In the genomic region with DNA sequence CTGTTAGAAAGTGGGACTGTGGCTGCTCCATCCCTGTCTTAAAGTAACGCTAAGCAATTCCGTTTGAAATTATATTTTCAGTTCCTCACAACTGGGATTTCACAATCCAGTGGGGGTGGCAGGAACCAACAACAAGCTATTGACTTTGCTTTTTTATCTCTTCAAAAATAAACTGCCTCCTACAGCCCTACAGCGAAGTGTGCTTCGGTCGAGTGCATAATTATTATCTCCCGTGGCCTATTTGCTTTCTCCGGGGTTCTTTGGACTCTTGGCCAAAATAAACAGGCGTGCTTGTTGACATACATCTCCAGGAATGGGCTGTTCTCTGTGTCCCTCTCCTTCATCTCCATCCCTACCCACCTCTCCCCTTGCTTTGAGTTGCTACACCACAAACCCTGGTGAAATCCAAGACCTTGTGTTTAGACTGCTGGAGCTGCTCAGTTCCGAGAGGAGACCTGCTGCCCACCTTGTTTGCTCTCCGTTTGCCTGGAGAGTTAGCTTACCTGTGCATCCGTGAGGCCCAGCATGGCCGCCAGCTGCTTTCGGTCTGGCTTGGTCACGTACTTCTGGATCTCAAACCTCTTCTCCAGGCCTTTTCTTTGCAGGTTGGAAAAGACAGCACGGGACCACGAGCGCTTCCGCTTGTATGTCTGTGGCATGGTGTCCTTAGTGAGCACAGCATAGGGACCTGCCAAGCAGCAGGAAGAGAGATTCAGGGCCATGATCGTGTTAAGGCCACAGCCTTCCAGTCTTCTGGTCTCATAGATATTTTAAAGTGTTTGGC, we compare ENCODE assay signal across 8 mouse cellular contexts. TPM values are rescaled to one million over a fixed set of nuclear protein-coding genes. Genes with fewer than 3 reads are reported as not detected.
DNase-seq lines count a peak whose midpoint lies in the region; ATAC-seq lines count a peak whose summit lies in the region.

No protein-coding gene starts in this region.

- no peaks in the 10 kb centered on the region for H3K36me3 ChIP-seq in heart, embryonic 11.5 days (ENCODE audit: control insufficient read depth, insufficient read depth, low read length)
- H3K36me3 ChIP-seq in liver, embryonic 13.5 days: peaks cover 6% of the 10 kb centered on the region; the same call in 1 of the 2 replicates
- no peaks in the 10 kb centered on the region for H3K36me3 ChIP-seq in neural tube, embryonic 15.5 days

- H3K4me3 ChIP-seq in heart, embryonic 11.5 days (ENCODE audit: low read depth, low read length): peak overlapping the region; percentile 0; the same call in 1 of the 2 replicates
- peak overlapping the region; percentile 71 for H3K4me3 ChIP-seq in liver, embryonic 13.5 days (replicated peaks)
- 0 out of 2 replicates have a peak overlapping the region, but pooled peaks have one; percentile 17 for H3K4me3 ChIP-seq in neural tube, embryonic 15.5 days (replicated peaks)

- peaks cover 5% of the 10 kb centered on the region; the same call in 1 of the 2 replicates for H3K4me1 ChIP-seq in heart, embryonic 11.5 days (ENCODE audit: control insufficient read depth, insufficient read depth, low read length)
- peaks cover 37% of the 10 kb centered on the region for H3K4me1 ChIP-seq in liver, embryonic 13.5 days (replicated peaks)
- peaks cover 27% of the 10 kb centered on the region for H3K4me1 ChIP-seq in neural tube, embryonic 15.5 days

- no peak overlapping the region for H3K9ac ChIP-seq in heart, embryonic 11.5 days (ENCODE audit: low read depth, low read length)
- peak overlapping the region; percentile 77 for H3K9ac ChIP-seq in liver, embryonic 13.5 days
- no peak overlapping the region for H3K9ac ChIP-seq in neural tube, embryonic 15.5 days (replicated peaks)

- H3K4me2 ChIP-seq in heart, embryonic 11.5 days: peak overlapping the region; percentile 6; the same call in 1 of the 2 replicates
- H3K4me2 ChIP-seq in liver, embryonic 13.5 days: peak overlapping the region; percentile 94
- H3K4me2 ChIP-seq in neural tube, embryonic 15.5 days: peak overlapping the region; percentile 5

- peaks cover 83% of the 10 kb centered on the region for H3K27me3 ChIP-seq in heart, embryonic 11.5 days (ENCODE audit: control insufficient read depth, insufficient read depth, low read length)
- peaks cover 100% of the 10 kb centered on the region for H3K27me3 ChIP-seq in liver, embryonic 13.5 days
- H3K27me3 ChIP-seq in neural tube, embryonic 15.5 days (replicated peaks): peaks cover 87% of the 10 kb centered on the region

- DNase-seq in lung, adult 18-20 months: peak; percentile 26 to 38
- DNase-seq in lung, postnatal 4 days: no peak
- DNase-seq in liver, embryonic 13.5 days: no peak
- no peak for DNase-seq in right cerebral cortex, postnatal 25 days
- no peak for DNase-seq in adrenal gland, adult 8-10 months
- DNase-seq in ovary, postnatal 36 days (ENCODE audit: low spot score): no peak

- no peak for ATAC-seq in heart, embryonic 11.5 days (replicated peaks; ENCODE audit: insufficient number of reproducible peaks, low FRiP score, low TSS enrichment)
- no peak for ATAC-seq in liver, embryonic 13.5 days (ENCODE audit: low read depth)
- ATAC-seq in neural tube, embryonic 15.5 days (ENCODE audit: low FRiP score): no peak

- no peaks in the 10 kb centered on the region for H3K9me3 ChIP-seq in heart, embryonic 11.5 days (replicated peaks; ENCODE audit: control insufficient read depth, low read length)
- H3K9me3 ChIP-seq in liver, embryonic 13.5 days (replicated peaks): no peaks in the 10 kb centered on the region
- no peaks in the 10 kb centered on the region for H3K9me3 ChIP-seq in neural tube, embryonic 15.5 days (replicated peaks)

- 9% methylated on average over 19 of the region's 19 CpGs for WGBS in heart, embryonic 11.5 days (ENCODE audit: insufficient replicate concordance)
- 33% methylated on average over 19 of the region's 19 CpGs for WGBS in liver, embryonic 13.5 days (ENCODE audit: insufficient replicate concordance)
- 1% methylated on average over 19 of the region's 19 CpGs for WGBS in neural tube, embryonic 15.5 days

- H3K27ac ChIP-seq in heart, embryonic 11.5 days (ENCODE audit: low read depth, low read length): no peak overlapping the region
- peak overlapping the region; percentile 63; the same call in 1 of the 2 replicates for H3K27ac ChIP-seq in liver, embryonic 13.5 days
- H3K27ac ChIP-seq in neural tube, embryonic 15.5 days (replicated peaks): no peak overlapping the region

RNA-seq across cellular contexts. Expression of a gene that starts 2.9 kb away (rescaled TPM):
- 5.0 and 7.0 TPM in 2 replicates for polyA plus RNA-seq in heart, embryonic 11.5 days (2014; fragmentation: Nextera tagmentation; extraction: Ambion mirVana)
- polyA plus RNA-seq in liver, embryonic 13.5 days (2015; fragmentation: Nextera tagmentation; extraction: Ambion mirVana): 8.8 and 9.9 TPM in 2 replicates
- 2.6 and 7.9 TPM in 2 replicates for polyA plus RNA-seq in neural tube, embryonic 15.5 days (2015; fragmentation: Nextera tagmentation; extraction: Ambion mirVana)
- total RNA-seq in adrenal gland, adult 8-10 months (2022): 10 to 100 TPM; 10.0 to 16.0 (median 12.7) TPM

Comparison
In these comparisons a context has a peak if more than half of its experiments do, and no peak if none do; other contexts are left out.
1. DNase-seq: peak in lung, adult 18-20 months (2 of 2); none in lung, postnatal 4 days (0 of 2), liver, embryonic 13.5 days (single experiment), right cerebral cortex, postnatal 25 days (single experiment), adrenal gland, adult 8-10 months (single experiment) and ovary, postnatal 36 days (single experiment).
2. H3K4me2 ChIP-seq: peak in every context shown above with its lines; median percentile 94 in liver, embryonic 13.5 days; 6 in heart, embryonic 11.5 days; 5 in neural tube, embryonic 15.5 days.
3. H3K4me3 ChIP-seq: peak in every context shown above with its lines; median percentile 71 in liver, embryonic 13.5 days; 17 in neural tube, embryonic 15.5 days; 0 in heart, embryonic 11.5 days.